Mouse (Mus musculus): ENCODE measurements around the gene Top3a.

DNA sequence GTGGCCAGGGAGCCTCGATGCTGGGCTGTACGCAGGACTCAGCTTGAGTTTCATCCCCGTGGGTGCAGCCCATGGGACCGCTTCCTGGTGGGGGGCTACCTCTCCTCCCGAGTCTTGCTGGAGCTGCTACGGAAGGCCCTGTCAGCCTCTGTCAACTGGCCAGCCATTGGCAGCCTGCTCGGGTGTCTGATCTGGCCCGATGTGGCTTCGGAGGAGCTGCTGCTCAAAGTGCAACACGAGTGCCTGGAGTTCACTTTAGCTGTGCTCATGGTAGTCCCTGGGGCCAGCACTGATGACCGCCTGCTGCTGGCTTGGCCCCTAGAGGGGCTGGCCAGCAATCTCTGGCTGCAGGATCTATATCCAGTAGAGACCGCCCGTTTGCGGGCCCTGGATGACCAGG, 45.9 kb downstream of the Top3a start:
- TF ChIP-seq CTCF (IDR thresholded peaks at IDR 0.05; ENCODE audit: extremely low read depth, insufficient read length, insufficient replicate concordance, low read depth, low read length) (no peak), POLR2A (IDR thresholded peaks at IDR 0.05; ENCODE audit: low read depth, low read length) (no peak)
